Mouse (Mus musculus): ENCODE results near the gene Cox8b.
"Not testable (repeated sequence)": the region's sequence is repeated elsewhere in the genome, so short reads cannot be mapped to it uniquely, and the experiment has no call there.

Cox8b gene

DNA sequence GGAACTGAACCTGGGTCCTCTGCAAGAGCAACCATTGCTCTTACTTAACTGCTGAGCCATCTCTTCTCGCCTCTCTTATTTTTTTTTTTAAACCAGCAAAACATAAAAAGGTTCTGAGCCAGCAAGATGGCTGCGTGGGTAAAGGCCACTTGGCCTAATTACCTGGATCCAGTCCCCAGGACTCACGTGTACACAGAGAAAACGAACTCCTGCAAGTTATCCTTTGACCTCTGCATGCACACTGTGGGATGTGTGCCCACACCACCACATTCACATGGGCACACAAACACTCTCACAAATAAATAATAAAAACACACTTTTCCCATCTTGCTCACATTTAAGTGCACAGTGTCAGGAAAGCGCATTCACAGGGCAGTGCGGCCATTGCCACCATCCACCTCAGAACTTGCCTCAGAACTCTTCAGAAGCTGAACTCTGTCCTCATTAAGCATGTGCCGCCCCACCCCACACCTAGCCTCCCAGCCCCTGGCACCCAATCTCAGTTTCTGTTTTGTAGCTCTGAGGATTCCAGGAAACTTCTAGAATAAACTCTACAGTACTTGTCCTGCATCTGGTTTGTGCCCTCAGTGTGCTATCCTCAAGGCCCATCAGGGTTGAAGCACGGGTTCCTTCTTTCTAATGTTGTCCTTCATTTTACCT, 13.9 kb upstream of the Cox8b start:
- no peak for DNase-seq (ENCODE audit: low read depth, low spot score)

DNA sequence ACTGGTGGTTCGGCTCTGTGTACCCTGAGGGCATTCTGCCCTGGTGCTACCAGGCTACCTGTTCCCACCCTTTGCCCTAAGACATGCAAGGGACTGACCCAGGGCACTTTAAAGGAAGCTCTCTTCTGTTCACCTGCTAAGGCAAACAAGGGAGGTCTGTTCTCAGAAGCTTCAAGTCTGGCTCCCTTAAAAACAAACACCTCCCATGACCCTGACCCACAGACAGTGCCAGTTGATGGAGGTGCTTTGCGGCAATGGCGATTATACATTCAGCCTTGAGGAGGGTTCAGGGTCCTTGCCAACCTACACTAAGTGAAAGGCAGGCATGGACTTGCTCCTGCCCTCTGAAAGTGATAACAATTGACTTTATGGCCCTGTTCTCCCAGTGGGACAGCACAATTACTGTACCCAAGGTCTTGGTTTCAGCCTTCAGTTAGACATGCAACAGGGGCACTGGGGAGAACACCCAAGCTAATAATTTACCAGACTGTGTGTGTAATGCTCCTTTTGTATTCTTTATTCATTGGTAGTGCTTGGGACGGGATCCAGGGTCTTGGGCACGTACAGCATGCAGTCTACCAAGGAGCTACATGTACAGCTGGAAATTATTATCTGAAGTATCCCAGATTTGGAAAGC, 12.7 kb upstream of the Cox8b start:
- no peak for DNase-seq (ENCODE audit: low read depth, low spot score)

DNA sequence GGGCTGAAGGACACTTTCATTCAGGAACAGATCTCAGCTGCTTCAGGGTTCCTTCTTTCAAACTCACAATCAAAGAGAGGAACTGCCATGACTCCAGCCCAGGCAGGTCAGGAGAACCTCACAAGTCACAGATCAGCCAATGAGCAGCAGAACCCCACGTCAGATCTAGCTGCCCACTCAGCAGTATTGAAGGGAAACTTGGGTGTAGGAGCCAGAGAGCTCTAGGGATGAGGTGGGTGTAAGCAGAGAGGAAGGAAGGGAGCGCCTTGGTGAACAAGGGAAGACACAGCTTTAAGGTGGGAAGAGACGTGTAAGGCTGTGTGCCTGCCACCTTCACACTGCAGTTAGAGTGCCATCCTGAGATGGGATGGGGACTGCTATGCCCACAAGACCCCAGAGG, 12.0 kb upstream of the Cox8b start:
- peak; percentile 64 for DNase-seq (ENCODE audit: low read depth, low spot score)

DNA sequence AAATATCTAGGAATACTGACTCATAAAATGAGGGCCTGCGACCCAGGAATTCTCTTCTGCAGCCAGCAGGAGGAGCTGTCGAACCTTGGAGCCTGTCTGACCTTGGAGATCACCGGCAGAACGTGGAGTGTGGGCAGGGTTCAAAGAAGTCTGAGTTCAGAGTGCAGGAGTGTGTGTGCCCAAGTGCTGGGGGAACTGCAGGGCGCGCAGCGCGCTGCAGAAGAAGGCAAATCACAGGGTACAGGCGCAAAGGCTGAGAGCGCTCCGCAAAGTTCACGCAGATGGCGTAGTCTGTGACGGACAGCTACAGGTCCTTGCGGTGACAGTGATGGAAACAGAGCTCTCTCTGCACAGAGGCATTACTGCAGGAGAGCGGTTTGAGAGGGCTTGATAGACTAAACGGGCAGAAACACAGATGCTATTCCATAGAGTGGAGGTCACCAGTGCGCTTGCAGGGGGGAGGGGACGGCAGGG, 8.4 kb upstream of the Cox8b start:
- no peak for DNase-seq (ENCODE audit: low read depth, low spot score)

GRCm38 (mm10) chr7:140908181-140908580, 7.9 kb upstream of the Cox8b start:
- DNase-seq (ENCODE audit: low read depth, low spot score): no peak

DNA sequence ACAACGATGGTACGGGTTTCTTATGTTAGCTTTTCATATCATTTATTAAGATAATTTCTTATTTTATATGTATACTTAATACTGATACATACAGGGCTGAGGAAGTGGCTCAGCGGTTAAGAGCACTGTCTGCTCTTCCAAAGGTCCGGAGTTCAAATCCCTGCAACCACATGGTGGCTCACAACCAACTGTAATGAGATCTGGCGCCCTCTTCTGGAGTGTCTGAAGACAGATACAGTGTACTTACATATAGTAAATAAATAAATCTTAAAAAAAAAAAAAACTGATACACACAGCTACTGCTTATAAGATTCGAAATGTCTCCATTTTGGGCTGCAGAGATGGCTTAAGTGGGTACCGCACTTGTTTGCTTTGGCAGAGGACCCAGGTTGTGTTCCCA, 7.5 kb upstream of the Cox8b start:
- no peak for DNase-seq (ENCODE audit: low read depth, low spot score)

DNA sequence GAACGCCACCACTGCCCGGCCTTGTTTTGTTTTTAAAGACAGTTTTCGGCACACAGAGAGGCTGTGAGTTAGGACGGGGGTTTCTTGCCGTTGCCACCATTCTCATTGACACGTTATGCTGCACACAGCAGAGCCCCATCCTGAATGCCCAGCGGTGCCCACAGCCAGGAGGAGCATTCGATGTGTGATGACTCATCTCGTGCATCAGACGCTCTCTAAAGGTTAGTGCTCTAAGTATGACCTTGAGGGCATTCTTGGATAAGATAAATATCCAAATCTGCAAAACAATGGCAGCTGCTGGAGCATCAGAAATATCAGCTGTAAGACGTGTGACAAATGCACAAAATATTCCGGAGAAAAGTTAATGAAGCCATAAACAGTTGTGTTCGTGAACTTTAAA, 6.9 kb upstream of the Cox8b start:
- no peak for DNase-seq (ENCODE audit: low read depth, low spot score)

- DNase-seq (ENCODE audit: low read depth, low spot score): no peak
These were observed 5.4 kb upstream of the Cox8b start for GRCm38 (mm10) chr7:140905642-140906081.

GRCm38 (mm10) chr7:140903212-140903611, 3.0 kb upstream of the Cox8b start:
- DNase-seq (ENCODE audit: low read depth, low spot score): no peak

- no peak for DNase-seq (ENCODE audit: low read depth, low spot score)
These were observed 2.0 kb upstream of the Cox8b start for GRCm38 (mm10) chr7:140902036-140902875.

DNA sequence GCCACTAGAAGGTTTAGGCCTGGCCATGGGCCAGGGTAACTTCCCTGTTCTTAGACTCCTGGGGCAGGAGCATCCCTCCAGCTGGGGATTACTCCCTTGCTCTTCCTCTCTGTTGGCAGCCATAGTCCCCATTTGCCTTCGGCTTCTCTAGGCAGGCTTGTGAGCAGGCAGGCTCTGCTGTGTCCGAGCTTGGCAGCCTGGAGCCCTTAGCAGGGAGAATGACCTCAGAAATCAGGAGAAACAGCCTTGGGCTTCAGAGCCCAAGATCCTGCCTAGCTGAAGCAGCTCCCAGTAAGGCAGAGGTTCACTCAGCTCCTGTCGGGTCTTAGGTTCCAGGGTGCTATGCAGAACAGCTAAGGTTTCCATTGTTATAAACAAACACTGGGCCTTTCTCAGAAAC, 1.1 kb downstream of the Cox8b start:
- DNase-seq (ENCODE audit: low read depth, low spot score): no peak

- DNase-seq (ENCODE audit: low read depth, low spot score): no peak
These were observed 2.4 kb downstream of the Cox8b start for GRCm38 (mm10) chr7:140897863-140898262.

DNA sequence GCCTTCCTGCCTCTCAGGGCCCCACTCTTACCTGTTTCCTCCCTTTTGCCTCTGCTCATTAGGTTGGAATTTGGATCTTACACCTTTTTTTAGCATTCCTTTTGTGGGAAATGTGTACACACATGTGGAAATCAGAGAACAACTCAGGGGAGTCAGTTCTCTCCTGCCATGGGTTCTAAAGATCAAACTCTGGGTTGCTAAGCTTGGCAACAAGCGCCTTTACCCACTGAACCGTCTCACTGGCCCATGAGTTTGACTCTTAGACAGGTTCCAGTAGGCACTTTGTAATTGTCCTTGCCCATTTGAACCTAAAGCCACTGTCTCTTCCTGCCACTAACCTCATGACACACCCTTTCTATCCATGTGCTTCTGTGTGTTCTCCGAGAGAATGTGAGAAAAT, 5.6 kb downstream of the Cox8b start:
- DNase-seq (ENCODE audit: low read depth, low spot score): no peak

- no peak for DNase-seq (ENCODE audit: low read depth, low spot score)
These were observed 6.2 kb downstream of the Cox8b start for GRCm38 (mm10) chr7:140894031-140894430.

DNA sequence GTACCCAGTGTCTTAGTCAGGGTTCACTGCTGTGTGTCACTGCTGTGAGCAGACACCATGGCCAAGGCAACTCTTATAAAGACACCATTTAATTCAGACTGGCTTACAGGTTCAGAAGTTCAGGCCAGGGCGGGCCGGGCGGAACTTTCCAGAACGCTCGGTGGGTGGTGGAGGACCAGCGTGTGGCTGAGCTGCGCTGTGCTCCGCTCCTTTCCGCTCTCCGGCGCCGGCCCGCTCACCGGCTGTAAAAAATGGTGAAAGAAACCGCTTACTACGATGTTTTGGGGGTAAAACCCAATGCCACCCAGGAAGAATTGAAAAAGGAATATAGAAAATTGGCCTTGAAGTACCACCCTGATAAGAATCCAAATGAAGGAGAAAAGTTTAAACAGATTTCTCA, 9.6 kb downstream of the Cox8b start:
- DNase-seq (ENCODE audit: low read depth, low spot score): not testable (repeated sequence)

DNA sequence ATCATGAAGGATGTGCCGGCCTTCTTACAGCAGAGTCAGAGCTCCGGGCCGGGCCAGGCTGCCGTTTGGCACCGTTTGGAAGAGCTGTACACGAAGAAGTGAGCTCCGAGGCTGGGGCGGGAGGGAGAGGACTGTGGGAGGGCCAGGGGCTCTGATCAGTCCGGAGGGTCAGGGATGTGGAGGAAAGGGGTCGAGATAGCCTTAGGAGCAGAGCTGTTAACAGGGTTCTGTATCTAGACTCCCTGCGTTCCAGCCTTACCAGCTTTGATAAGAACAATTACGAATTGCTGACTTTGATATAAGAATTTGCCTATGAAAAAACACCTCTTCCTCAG, 17.8 kb downstream of the Cox8b start:
- DNase-seq (ENCODE audit: low read depth, low spot score): no peak

DNA sequence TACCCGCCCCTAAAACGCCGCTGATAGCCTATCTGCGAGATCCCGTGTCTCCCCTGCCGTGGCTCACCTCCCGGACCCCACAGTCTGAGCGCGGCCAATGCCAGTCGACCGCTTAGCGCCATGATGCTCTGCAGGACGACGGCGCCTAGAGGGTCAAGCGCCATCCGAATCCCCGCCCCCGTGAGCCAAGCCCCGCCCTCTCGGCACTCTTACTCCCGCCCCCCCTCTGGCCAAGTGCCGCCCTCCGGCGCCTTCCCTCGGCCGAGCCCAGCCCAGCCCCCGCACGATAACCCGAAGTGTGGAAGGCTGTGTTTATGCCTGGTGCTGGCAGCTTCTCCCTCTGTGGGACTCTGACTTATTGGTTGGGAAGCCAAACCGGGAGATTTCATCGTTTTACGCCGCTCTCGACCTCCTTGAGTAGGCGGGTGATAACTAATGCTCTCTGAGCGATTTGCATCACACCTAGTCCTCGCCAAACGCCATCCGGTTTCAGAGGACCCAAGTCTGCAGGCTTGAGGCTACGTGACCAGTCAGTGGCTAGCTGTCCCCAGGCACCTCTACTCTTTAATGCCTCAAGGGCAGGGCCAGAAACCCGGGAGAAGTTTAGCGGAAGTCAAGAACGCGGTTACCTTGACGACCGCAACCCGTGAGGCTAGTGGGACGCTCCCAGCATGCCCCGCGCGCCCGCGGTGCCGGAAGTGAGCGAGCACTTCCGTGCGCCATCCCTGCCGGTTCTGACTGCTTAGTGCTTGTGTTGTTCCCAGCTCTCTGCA, 18.4 kb downstream of the Cox8b start, which contains the start of the genes Psmd13 and Sirt3:
TSS of gene Psmd13 (plus strand) at position 273 of the 773 bp plus-strand sequence.
TSS of gene Sirt3 (minus strand) at position 614 of the 773 bp plus-strand sequence.
- DNase-seq (ENCODE audit: low read depth, low spot score): peak; percentile 92

GRCm38 (mm10) chr7:140880865-140881515, 19.3 kb downstream of the Cox8b start:
- no peak for DNase-seq (ENCODE audit: low read depth, low spot score)

DNA sequence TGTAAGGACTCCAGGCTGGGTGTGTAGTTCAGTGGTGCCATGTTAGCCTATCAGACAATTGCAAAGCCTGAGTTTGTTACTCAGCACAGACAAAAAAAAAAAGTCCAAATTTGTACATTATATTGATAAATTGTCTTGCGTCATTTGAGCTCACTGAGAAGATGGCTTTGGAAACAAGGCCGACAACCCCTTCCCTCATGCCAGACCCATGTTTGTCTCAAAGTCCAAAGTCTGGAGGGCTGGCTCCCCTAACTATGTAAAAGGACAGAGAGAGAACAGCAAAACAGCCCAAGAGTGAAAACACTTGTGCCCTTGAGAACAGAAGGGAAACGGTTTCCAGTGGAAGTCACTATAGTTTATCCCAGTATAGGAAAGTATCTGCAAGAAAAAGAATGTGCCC, 19.8 kb downstream of the Cox8b start:
- DNase-seq (ENCODE audit: low read depth, low spot score): no peak

- DNase-seq (ENCODE audit: low read depth, low spot score): no peak
These were observed 20.9 kb downstream of the Cox8b start for GRCm38 (mm10) chr7:140879355-140879754.

DNA sequence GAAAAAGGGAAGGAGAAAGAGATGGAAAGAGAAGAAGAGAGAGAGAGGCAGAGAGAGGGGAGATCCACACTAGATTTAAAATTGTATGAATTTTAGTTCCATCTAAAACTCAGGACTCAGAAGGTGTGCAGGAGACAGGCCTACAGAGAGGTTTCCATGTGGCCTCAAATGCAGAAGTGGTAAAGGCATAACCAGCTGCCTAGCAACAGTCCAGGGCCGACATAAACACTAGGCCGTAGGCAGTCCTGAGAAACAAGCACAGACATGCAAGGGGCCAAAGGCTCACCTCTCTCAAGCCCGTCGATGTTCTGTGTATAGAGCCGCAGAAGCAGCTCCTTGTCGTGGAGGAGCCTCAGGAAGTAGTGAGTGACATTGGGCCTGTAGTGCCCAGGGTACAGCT, 22.9 kb downstream of the Cox8b start:
- DNase-seq (ENCODE audit: low read depth, low spot score): no peak
